Mouse (Mus musculus) neural tube, embryonic 15.5 days (tissue): Measurements from ENCODE around the gene Pkhd1. TPM values are rescaled to one million over a fixed set of nuclear protein-coding genes. Genes with fewer than 3 reads are reported as not detected.

Experiments
- ATAC-seq: fragments of 200-750 bp; cut with Nextera tagmentation; 2 replicates; pipeline ENCODE4 v1.8.0; 2017; ENCODE audit warnings: mild to moderate bottlenecking, moderate TSS enrichment, moderate library complexity; ENCODE audit not compliant: low FRiP score
- H3K27ac ChIP-seq: fragments of 300-500 bp; sonication (generic); replicated peaks from 2 replicates; pipeline ENCODE4 v1.5.1; 2015; ENCODE audit warnings: mild to moderate bottlenecking, inconsistent platforms
- H3K27me3 ChIP-seq: fragments of 300-500 bp; sonication (generic); replicated peaks from 2 replicates; pipeline ENCODE4 v1.6.1; 2015; ENCODE audit warnings: inconsistent platforms
- H3K36me3 ChIP-seq: fragments of 300-500 bp; sonication (generic); 2 replicates; pipeline ENCODE4 v1.6.1; 2015; ENCODE audit warnings: inconsistent platforms
- H3K4me1 ChIP-seq: fragments of 300-500 bp; sonication (generic); 2 replicates; pipeline ENCODE4 v1.6.1; 2015; ENCODE audit warnings: inconsistent platforms
- H3K4me2 ChIP-seq: fragments of 300-500 bp; sonication (generic); 2 replicates; pipeline ENCODE4 v1.6.1; 2015; ENCODE audit warnings: inconsistent platforms, mild to moderate bottlenecking, moderate library complexity
- H3K4me3 ChIP-seq: fragments of 300-500 bp; sonication (generic); replicated peaks from 2 replicates; pipeline ENCODE4 v1.5.1; 2015; ENCODE audit warnings: mild to moderate bottlenecking, inconsistent platforms
- H3K9ac ChIP-seq: fragments of 300-500 bp; sonication (generic); replicated peaks from 2 replicates; pipeline ENCODE4 v1.6.1; 2015; ENCODE audit warnings: mild to moderate bottlenecking, inconsistent platforms
- H3K9me3 ChIP-seq: fragments of 300-500 bp; sonication (generic); replicated peaks from 2 replicates; pipeline ENCODE4 v1.6.1; 2016; ENCODE audit warnings: inconsistent platforms
- WGBS: fragments of 180-500 bp; shearing (Covaris S2); methylation state at CpG from one replicate; pipeline ENCODE4 v1.1.7; 2015; ENCODE audit warnings: mixed read lengths; 5-methylcytosine and 5-hydroxymethylcytosine counted together
- polyA plus RNA-seq: library from polyadenylated mRNA; unstranded; fragments of >200 nt; fragmentation: Nextera tagmentation; extraction: Ambion mirVana; gene quantifications from 2 replicates; pipeline ENCODE4 v1.2.1, GENCODE M21; 2015

The Pkhd1 gene
- polyA plus RNA-seq, 1 experiment from 2014 or later, result 0.03 TPM

DNA sequence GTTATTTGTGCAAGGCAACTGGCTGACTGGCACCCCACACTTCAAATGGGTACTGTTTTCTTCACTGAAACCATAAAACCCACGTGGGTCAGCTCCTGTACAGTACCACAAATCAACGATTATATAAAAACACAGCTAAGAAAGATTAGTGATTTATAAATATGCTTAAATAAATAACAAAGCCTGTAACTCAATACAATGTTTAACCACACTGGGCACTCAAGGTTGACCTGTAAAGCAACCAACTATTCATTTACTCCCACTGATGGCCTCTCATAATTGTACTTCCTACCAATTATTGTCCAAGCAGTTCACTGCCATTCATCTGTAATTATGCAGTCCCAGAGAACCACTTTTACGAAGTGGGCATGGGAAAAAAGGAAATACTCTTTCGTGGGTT is 219.5 kb downstream of the Pkhd1 start:
- no peaks in the 10 kb centered on the region for H3K9me3 ChIP-seq
- H3K27ac ChIP-seq, result no peak overlapping the region
- H3K4me2 ChIP-seq, result no peak overlapping the region
- 69% methylated on average over 4 of the region's 4 CpGs for WGBS
- no peak for ATAC-seq
- H3K36me3 ChIP-seq, result no peaks in the 10 kb centered on the region
- H3K4me1 ChIP-seq, result no peaks in the 10 kb centered on the region
- no peak overlapping the region for H3K9ac ChIP-seq
- H3K4me3 ChIP-seq, result no peak overlapping the region
- H3K27me3 ChIP-seq, result no peaks in the 10 kb centered on the region

DNA sequence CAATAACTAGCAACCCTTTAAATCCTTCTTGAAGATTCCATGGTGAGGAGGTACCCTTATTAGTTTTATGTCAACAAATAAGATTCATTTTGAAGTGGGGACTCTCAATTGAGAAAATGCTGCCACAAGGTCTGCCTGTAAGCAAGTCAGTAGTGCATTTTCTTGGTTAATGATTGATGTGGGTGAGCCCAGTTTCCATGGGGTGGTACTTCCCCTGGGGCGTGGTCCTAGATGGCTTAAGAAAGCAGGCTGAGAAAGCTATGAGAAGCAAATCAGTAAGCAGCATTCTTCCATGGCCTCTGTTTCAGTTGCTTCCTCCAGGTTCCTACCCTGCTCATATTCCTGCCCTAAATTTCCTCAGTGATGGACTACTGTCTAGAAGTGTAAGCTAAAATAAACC is 253.4 kb downstream of the Pkhd1 start:
- Histone ChIP-seq H3K36me3 (no peaks in the 10 kb centered on the region), H3K27me3 (no peaks in the 10 kb centered on the region), H3K9ac (no peak overlapping the region), H3K4me3 (no peak overlapping the region), H3K4me1 (no peaks in the 10 kb centered on the region), H3K27ac (no peak overlapping the region), H3K4me2 (no peak overlapping the region), H3K9me3 (no peaks in the 10 kb centered on the region)
- no peak for ATAC-seq
- WGBS, result 78% methylated on average over 1 of the region's 1 CpGs

DNA sequence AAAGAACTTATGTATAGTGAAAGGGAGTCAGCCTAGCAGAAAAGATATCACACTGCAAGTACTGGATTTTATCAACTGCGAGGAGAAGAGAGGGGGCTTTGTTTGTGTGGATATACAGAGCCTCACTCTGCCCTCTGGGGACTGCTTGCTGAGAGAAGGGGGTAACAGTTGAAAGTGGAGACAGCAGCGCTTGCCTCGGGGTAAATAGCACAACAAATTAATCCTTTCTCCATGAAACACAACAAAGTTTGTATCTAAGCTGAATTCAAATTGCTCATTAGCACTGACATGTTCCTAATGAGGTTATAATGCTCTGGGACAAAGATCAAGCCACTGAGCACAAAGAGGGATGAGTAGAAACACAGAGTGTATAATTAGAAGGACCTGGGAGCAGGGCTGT is 273.2 kb downstream of the Pkhd1 start:
- Histone ChIP-seq H3K27ac (no peak overlapping the region), H3K4me1 (no peaks in the 10 kb centered on the region), H3K27me3 (no peaks in the 10 kb centered on the region), H3K9me3 (no peaks in the 10 kb centered on the region), H3K36me3 (no peaks in the 10 kb centered on the region), H3K4me2 (no peak overlapping the region), H3K4me3 (no peak overlapping the region), H3K9ac (no peak overlapping the region)
- WGBS, result 31% methylated on average over 3 of the region's 3 CpGs
- ATAC-seq, result no peak

DNA sequence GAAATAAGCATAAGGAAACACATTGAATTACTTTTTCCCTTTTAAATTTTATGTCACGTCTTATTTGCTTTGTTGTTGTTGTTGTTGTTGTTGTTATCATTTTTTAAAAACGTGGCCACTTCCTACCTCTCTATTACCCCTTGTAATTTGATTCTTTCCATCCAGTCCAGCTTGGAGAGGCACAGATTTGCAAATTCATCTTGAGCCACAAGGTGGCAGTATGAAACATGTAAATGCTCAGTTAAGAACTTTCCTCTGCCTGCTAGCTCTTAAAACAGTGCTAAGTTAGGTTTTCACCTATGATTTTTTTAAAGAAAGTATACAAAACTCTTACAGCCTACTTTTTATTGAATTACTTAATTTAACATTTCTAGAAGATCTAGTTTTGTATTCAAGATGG is 306.4 kb downstream of the Pkhd1 start:
- WGBS, result 7% methylated on average over 2 of the region's 2 CpGs
- H3K27me3 ChIP-seq, result no peaks in the 10 kb centered on the region
- no peak for ATAC-seq
- H3K4me3 ChIP-seq, result no peak overlapping the region
- no peaks in the 10 kb centered on the region for H3K9me3 ChIP-seq
- H3K4me2 ChIP-seq, result no peak overlapping the region
- no peak overlapping the region for H3K27ac ChIP-seq
- H3K9ac ChIP-seq, result no peak overlapping the region
- H3K4me1 ChIP-seq, result no peaks in the 10 kb centered on the region
- no peaks in the 10 kb centered on the region for H3K36me3 ChIP-seq

DNA sequence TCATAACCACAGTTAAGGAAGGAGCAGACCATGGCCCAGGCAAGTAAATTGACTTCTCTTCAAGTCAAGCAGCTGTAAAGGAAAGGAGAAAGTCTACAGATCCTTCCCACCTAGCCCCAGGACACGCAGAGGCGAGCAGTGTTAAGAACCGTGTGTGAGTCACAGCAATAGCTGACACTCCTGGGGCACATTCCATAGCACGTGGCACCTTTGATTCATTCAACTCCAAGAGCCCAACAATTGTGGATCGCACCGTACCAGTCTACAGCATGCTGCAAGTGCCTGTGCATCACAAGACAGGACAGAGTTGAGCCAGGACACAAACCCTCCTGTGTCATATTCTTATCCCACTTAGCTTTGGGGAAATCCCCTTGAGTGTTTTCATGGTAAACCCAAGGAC is 306.9 kb downstream of the Pkhd1 start:
- no peaks in the 10 kb centered on the region for H3K9me3 ChIP-seq
- no peaks in the 10 kb centered on the region for H3K27me3 ChIP-seq
- 56% methylated on average over 6 of the region's 6 CpGs for WGBS
- H3K4me3 ChIP-seq, result no peak overlapping the region
- no peak overlapping the region for H3K4me2 ChIP-seq
- H3K9ac ChIP-seq, result no peak overlapping the region
- no peaks in the 10 kb centered on the region for H3K4me1 ChIP-seq
- no peak for ATAC-seq
- H3K36me3 ChIP-seq, result no peaks in the 10 kb centered on the region
- no peak overlapping the region for H3K27ac ChIP-seq

DNA sequence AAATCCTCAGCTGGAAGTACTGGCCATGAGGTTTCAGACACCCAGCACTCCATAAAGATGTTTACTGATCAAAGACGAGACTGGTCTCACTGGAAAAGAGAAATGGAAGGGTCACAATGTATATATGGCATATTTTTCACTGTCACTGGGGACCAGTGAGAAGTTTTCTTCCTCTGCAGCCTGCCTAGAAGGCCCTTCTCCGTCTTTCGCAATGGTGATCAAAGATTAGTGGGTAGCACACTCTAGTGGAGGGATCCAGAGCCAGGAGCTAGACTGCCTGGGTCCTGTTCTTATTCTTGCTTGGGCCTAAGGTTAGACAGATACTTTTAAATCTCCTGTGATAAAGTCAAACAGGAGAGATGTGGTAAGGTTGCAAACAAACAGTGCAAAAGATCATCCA is 311.7 kb downstream of the Pkhd1 start:
- Histone ChIP-seq H3K4me1 (peaks cover 14% of the 10 kb centered on the region), H3K9ac (no peak overlapping the region), H3K9me3 (no peaks in the 10 kb centered on the region), H3K4me3 (no peak overlapping the region), H3K27ac (no peak overlapping the region), H3K36me3 (no peaks in the 10 kb centered on the region), H3K4me2 (no peak overlapping the region), H3K27me3 (no peaks in the 10 kb centered on the region)
- no peak for ATAC-seq
- WGBS, result 49% methylated on average over 3 of the region's 3 CpGs

DNA sequence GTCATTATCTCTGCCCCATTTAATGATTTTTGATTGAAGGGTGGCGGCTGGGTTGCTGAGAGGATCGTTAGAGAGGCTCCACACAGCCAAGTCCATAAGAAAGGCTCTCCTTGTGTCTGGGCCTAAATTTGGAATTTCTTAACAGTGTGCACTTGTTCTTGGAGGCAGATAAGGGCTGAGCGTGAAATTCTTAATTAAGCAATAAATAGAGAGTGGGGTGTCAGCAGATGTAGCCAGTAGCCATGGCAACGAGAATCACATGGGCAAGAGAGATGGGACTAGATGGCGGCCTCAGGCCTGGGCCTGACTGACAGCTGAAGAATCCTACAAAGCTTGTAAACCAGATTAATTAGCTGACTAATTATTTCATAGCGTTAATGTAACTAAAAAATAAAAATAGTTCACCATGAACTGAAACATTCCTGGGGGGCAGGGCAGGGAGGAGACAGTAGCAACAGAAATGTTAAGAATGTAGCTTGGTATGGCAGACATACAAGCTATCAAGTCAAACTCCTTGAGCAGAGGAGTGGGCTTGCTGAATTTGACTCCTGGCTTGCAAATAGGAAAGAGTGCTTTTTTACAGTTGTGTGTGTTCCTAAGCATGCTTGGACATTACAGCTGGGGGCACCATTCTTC is 314.8 kb downstream of the Pkhd1 start:
- WGBS, result 16% methylated on average over 6 of the region's 6 CpGs
- no peaks in the 10 kb centered on the region for H3K36me3 ChIP-seq
- no peaks in the 10 kb centered on the region for H3K9me3 ChIP-seq
- H3K4me3 ChIP-seq, result no peak overlapping the region
- H3K9ac ChIP-seq, result no peak overlapping the region
- ATAC-seq, result peak; percentile 91
- 0 out of 2 replicates have a peak, but pooled peaks cover 1% of the 10 kb centered on the region for H3K27me3 ChIP-seq
- H3K4me1 ChIP-seq, result peaks cover 14% of the 10 kb centered on the region
- no peak overlapping the region for H3K4me2 ChIP-seq
- H3K27ac ChIP-seq, result no peak overlapping the region

DNA sequence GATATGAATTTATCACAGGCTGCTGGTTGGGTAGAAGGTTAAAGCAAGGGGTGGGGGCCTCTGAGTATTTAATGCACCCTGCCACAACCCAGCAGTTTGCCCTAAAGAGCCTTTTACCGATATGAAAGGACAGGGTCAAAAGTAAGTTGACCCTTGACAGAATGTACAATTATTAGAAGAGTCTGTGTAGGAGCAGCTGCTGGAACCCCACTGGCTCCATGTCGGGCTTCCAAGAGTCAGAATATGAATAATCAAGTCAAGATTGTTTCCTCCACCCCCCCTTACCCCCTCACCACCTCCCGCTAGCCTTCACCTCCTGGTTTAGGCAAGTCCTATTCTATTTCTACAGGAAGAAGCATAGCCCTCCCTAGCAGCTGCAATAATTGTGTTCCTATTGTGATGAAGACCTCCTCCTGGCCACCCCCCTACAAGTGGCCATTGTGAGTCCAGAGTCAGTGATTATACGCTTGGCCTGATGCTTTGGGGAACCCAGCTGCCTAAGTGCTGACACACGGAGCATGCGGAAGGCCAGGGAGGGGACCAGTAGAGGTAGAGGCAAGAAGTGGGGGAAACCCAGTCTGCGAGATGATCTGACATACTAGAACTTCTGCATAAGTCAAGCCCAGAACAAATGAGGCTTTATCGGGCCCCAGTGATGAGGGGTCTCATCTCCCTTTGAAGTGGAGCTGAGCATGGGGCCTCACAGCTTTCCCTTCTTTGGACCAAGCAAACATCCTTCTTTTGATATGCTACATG is 315.5 kb downstream of the Pkhd1 start:
- H3K9ac ChIP-seq, result no peak overlapping the region
- no peak overlapping the region for H3K4me2 ChIP-seq
- H3K4me1 ChIP-seq, result peaks cover 14% of the 10 kb centered on the region
- H3K27me3 ChIP-seq, result 0 out of 2 replicates have a peak, but pooled peaks cover 3% of the 10 kb centered on the region
- H3K9me3 ChIP-seq, result no peaks in the 10 kb centered on the region
- WGBS, result 16% methylated on average over 8 of the region's 8 CpGs
- no peak overlapping the region for H3K4me3 ChIP-seq
- no peak overlapping the region for H3K27ac ChIP-seq
- ATAC-seq, result peak; percentile 60
- no peaks in the 10 kb centered on the region for H3K36me3 ChIP-seq

DNA sequence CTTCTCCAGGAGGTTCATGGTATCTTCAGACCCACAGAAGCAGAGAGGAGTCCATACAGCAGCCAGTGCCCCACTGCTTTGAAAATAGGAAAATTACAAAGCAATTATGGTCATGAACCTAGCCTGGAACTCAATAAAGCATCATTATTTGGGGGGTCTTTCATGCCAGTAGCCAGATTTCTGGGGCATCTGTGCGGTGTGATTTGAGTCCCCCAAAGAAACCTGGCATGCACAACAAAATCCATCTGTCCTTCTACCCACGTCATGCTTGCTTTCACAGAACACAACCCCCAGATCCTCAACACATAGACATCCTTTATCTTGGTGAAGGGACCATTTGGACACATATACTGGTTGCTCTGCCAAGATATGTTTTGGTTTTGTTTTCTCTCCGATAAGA is 316.2 kb downstream of the Pkhd1 start:
- Histone ChIP-seq H3K9ac (no peak overlapping the region), H3K27ac (no peak overlapping the region), H3K4me2 (no peak overlapping the region), H3K4me3 (no peak overlapping the region), H3K4me1 (peaks cover 14% of the 10 kb centered on the region), H3K27me3 (0 out of 2 replicates have a peak, but pooled peaks cover 3% of the 10 kb centered on the region), H3K9me3 (no peaks in the 10 kb centered on the region), H3K36me3 (no peaks in the 10 kb centered on the region)
- WGBS, result 42% methylated on average over 3 of the region's 3 CpGs
- ATAC-seq, result no peak

DNA sequence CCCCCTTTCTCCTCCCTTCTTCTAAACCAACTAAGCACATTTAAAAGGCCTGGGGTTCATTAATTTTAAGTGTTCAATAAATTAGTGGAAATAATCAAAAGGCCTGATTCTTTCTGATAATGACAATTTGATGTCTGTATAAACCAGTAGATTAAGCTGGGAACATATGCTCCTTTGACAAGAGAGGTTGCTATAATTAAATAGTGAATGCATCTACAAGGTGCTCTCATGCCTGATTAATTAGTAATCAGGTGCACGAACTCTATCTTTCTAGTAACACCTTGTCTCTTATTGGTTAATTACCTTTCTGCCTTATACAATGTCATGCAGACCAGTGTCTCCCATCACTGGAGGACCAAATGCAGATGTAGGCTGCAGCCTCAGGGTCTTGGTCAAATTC is 329.2 kb downstream of the Pkhd1 start:
- ATAC-seq, result no peak
- Histone ChIP-seq H3K9ac (no peak overlapping the region), H3K36me3 (no peaks in the 10 kb centered on the region), H3K9me3 (no peaks in the 10 kb centered on the region), H3K27me3 (no peaks in the 10 kb centered on the region), H3K4me3 (no peak overlapping the region), H3K27ac (no peak overlapping the region), H3K4me2 (no peak overlapping the region), H3K4me1 (no peaks in the 10 kb centered on the region)
- WGBS, result 33% methylated on average over 1 of the region's 1 CpGs

DNA sequence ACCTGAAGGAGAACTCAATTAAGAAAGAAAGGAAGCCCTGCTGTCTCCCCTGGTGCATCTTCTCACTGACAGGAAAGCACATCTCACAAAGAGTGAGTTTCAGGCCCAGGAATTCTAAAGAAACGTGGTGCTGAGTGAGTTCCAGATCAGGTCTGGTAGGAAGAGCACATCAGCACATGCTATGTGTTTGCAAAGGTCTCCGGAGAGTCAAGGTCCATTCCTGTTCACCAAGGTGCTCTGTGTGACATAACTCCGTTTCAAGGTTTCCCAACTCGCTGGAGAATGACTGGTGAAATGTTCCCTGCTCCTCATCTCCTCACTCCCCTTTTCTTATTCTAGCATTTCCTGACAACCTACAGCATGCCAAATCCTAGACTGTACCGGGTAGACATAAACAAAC is 357.5 kb downstream of the Pkhd1 start:
- 75% methylated on average over 5 of the region's 5 CpGs for WGBS
- no peak overlapping the region for H3K27ac ChIP-seq
- H3K9ac ChIP-seq, result no peak overlapping the region
- H3K4me1 ChIP-seq, result no peaks in the 10 kb centered on the region
- no peaks in the 10 kb centered on the region for H3K27me3 ChIP-seq
- H3K36me3 ChIP-seq, result no peaks in the 10 kb centered on the region
- ATAC-seq, result no peak
- H3K4me2 ChIP-seq, result no peak overlapping the region
- no peaks in the 10 kb centered on the region for H3K9me3 ChIP-seq
- no peak overlapping the region for H3K4me3 ChIP-seq

DNA sequence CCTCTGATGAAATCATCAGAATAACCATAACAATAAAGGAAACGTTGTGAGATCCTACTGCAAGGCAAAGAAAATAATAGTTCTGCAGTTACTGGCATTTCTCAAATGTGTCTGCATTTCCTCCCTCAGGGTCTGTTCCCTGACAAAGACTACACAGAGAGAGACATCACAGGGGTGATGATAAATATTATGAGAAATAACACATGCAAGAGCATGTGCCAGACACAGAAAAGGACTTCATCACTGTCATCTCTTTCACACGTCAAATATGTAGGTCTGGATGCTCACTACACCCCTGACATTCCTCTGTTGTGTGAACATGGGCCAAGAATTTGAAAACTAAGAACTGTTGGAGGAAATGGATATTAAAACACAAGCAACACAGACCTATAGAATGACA is 369.7 kb downstream of the Pkhd1 start:
- no peaks in the 10 kb centered on the region for H3K27me3 ChIP-seq
- no peaks in the 10 kb centered on the region for H3K4me1 ChIP-seq
- H3K36me3 ChIP-seq, result no peaks in the 10 kb centered on the region
- 78% methylated on average over 2 of the region's 2 CpGs for WGBS
- no peak overlapping the region for H3K9ac ChIP-seq
- H3K4me2 ChIP-seq, result no peak overlapping the region
- no peak overlapping the region for H3K27ac ChIP-seq
- H3K4me3 ChIP-seq, result no peak overlapping the region
- no peaks in the 10 kb centered on the region for H3K9me3 ChIP-seq
- no peak for ATAC-seq
